Mouse (Mus musculus): Measurements from ENCODE around the gene Gigyf2.
A peak's percentile ranks its signal among the peaks of the same experiment; 100 is the strongest.

Gene Gigyf2

DNA sequence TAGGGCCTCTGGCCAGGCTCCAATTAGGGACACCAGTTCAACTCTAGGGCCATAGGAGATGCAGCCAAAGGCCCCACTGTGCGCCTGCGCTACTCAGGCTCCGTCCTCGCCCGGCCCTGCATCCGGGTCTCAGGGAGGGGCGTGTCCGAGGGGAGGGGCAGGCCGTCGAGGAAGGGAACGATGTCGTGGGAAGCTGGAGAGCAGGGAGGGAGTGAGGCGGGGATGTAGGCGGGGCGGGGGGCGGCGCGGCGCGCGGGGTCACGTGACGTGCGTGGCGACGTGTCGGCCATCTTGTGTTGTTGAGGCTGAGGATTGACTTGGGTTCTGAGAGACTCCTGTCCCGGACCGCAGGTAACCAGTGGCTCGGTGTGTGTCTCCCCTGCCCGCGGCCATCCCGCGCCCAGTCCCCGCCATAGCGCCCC is at the start of gene Gigyf2:
TSS of gene Gigyf2 (plus strand) at position 257 of the 422 bp plus-strand sequence.
- DNase-seq (ENCODE audit: low spot score in 2 of 2), result peak; percentile 95 to 97

DNA sequence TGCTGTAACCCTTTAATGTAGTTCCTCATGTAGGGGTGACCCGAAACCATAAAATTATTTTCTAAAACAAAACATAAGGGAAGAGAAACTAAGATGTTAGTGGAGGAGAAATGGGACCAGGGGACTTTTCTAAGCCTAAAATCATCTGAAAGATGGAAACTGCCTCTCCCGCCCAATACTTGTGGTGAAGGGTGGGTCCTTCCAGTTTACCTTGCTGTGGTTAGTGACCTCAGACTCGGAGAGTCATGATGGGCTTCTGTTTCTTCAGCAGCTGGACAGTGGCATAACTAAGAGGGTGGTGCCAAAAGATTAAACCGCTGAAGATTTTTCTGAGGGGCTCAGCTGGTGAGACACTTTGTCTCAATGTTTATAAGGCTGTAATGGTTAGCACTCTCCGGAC is 46.5 kb upstream of the Gigyf2 start:
- DNase-seq (ENCODE audit: low spot score in 2 of 2), result no peak

DNA sequence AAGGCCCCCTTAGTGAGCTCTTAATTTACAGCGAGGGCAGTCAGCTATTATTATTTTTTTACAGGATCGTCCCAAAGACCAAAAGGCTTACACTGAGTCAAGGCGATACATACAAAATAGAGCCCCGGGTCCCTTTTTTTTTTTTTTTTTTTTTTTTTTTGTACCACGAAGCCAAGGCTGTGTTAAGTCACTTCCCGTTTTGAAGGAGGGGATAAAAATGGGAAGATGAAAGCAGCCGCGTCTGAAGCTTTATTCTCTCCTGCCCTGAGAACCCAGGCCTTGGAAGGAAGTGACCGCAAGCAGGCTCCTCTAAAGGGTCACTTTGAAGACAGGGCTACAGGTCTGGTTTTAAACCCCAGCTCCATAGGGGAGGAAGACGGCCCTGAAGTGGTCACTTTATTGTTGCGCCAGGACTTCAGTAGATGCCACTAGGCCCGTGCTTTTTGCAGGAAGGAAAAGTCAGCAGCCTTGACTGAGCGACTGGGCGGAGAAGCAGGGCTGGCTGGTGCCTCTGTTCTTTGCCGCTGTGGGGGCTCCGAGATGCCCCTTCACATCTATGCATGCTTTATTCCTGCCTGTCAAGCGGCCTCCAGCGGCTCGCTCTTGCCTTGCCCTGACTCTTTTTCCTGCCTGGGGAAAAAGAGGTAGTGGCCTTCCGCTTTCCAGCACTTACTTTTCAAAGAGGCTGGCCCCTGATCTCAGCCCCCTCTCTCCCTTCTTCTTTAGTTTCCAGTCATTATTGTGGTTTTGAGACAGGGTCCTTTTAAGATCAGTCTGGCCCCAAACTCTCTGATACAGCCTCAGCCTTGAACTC is 45.0 kb upstream of the Gigyf2 start:
- no peak for DNase-seq (ENCODE audit: low spot score in 2 of 2)

DNA sequence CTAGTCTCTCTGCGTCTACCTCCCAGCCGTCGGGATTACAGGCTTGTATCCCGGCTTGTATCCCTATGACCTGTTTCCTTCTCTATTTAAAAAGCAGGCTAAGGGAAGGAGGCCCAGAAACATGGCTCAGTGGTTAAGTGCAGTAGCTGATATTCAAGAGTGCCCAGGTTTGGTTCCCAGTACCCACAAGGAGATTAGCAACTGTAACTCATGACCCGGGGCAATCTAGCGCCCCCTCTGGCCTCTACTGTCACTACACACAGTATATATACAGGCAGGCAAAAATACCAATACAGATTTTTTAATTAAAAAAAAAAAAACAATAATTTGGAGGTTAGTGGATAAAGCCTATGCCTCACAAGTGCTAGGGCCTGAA is 44.4 kb upstream of the Gigyf2 start:
- DNase-seq (ENCODE audit: low spot score in 2 of 2), result no peak

DNA sequence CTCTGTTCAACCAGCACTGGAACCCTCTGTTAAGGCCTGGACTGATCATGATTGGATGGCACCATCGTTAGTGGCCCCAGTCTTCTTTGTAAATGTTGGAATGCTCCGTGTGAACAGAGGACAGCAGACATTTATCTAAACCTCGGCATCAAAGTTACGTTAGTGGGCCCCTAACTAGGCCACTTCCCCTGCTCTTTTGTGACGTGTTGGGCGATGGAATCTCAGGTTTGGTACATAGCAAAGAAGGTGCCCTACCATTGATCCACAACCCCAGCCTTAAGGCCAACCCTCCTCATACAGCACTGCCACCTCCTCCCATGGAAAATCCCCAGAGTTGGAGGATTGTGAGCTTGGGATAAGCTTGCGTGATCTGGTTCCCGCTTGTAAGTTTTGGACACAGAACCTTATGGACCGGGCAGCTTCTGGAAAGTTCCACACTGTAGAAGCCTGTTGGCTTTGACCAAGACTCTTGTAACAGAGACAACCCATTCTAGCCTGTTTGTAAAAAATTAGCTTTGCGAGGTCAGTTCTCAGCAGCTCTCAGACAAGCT is 43.3 kb upstream of the Gigyf2 start:
- DNase-seq (ENCODE audit: low spot score in 2 of 2), result no peak

DNA sequence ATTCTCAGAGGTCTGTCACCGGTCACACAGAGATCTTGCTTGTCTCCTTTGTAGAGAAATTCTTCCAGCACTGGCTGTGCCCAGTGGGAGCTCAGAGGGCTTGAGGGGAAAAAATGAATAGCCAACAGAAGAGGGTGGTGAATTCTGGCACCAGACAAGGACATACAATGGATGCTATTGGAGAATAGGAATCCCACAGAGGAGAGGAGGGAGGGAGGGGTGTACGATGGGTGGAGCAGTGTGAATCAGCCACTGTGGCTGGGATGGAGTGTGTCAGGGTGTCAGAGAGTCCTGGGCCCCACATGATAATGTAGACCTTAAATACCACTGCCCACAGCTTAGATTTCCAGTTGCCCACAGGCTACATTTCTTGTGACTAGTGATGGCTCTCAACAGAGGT is 39.7 kb upstream of the Gigyf2 start:
- no peak for DNase-seq (ENCODE audit: low spot score in 2 of 2)

DNA sequence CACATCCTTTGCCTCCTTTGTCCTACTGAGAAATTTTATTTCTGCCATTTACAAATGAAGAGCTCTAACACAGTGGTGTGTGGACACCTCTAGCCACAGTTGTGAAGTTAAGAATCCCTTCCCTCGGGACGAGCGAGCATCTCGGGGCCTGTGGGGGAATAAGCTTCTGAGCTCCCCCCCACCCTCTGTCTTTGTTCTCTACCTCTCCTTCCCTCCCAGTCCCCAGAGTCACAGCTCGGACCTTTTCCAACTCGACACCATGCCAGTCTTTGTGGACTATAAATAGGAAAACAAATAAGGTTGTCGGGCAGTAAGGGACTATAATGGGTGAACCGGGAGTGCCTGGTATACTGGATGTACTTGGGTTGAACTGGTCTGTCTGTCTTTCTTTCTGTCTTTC is 35.4 kb upstream of the Gigyf2 start:
- no peak for DNase-seq (ENCODE audit: low spot score in 2 of 2)

DNA sequence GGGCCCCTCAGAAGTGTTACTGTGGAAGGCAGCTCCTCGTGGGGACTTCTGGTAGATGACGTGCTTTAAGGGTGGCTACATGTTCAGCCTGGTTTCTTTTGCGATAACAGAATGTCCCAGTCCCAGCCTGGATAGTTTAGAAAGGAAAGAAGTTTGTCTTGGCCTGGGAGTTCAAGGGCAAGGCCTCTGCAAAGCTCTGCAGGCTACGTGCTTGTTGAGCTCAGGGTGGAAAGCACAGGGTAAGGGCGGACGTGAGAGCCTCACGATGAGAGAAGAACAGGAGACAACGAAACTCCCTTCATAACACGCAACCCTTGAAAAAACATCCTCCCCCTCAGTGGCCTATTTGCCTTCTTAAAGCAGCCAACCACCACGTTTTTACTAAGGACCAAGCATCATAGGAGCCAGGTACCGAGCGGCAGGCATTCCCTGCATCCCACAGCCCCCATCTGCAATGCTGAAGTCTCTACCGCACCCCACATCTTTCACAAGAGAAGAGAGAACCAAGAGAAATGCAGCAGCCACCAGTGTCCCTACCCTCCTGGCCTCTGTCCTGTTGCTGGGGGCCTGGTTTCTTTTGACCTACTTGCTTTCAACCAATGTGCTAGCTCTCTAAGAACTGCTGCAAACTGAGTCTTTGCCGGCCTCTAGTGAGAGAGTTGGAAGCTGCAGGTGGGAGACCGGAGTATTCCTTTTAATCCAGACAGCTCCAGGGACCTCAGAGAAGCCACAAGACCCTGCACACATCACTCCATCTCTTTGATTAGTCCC is 34.2 kb upstream of the Gigyf2 start:
- no peak for DNase-seq (ENCODE audit: low spot score in 2 of 2)

DNA sequence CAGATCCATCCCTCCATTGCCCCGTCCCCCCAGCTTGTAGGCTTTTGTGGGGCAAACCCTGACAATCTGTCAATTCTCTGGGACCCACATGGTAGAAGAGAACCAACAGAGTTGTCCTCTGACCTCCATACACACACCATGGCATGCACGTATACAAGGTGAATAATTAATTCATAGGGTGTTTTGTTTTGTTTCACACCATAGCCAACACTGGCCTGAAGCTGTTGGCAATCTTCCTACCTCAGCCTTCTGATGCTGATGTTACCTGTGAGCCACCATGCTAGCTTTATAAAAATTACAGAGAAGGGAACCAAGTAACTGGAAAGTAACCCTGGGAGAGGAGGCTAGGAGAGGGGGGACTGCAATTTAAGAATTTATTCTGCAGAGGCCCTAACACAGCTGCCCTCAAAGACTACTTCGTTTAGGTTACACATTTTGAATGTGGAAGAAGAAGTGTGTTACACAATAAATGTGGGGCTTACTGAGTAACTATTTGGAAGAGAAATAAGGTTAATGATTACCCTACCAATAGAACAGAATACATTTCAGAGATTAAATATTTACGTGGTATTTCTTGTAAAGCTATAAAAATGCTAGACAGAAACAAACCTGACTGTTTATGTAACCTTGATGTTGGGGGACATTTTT is 32.6 kb upstream of the Gigyf2 start:
- DNase-seq (ENCODE audit: low spot score in 2 of 2), result no peak

DNA sequence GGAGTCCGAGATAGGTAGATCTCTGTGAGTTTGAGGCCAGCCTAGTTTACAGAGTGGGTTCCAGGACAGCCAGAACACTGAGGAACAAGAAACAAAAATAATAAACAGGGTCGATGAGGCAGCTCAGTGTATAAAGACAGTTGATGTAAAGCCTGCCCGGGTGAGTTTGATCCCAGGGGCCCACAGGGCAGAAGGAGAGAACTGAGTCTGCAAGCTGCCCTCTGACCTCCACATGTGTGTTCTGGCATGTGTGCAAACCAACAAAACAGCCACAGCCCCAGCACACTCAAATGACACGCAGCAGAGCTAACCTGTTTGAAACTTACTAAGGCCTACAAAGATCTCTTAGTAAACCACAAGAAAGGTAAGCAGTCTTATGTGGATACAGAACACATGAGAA is 31.8 kb upstream of the Gigyf2 start:
- no peak for DNase-seq (ENCODE audit: low spot score in 2 of 2)

DNA sequence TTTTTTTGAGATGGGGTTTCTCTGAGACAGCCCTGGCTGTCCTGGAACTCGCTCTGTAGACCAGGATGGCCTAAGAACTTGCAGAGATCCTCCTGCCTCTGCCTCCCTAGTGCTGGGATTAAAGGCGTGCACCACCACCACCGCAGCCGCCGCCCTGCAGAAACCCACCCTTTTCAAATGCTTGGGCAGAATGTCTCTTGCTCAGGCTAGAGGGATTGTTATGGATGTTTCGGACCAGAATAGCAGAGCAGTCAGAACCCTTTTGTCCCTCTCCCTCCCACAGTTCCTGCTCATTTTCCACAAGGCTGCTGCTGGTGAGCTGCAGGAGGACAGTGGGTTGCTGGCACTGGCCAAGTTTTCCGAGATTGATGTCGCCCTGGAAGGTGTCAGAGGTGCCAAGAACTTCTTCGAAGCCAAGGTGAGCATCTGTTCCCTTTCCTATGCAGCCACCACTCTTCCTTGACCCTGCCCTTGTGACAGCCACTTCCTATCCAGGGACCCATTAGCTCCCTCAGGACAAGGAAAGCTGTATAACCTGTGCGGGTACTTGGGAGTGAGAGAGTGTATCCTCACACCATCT is 29.4 kb upstream of the Gigyf2 start:
- no peak for DNase-seq (ENCODE audit: low spot score in 2 of 2)

DNA sequence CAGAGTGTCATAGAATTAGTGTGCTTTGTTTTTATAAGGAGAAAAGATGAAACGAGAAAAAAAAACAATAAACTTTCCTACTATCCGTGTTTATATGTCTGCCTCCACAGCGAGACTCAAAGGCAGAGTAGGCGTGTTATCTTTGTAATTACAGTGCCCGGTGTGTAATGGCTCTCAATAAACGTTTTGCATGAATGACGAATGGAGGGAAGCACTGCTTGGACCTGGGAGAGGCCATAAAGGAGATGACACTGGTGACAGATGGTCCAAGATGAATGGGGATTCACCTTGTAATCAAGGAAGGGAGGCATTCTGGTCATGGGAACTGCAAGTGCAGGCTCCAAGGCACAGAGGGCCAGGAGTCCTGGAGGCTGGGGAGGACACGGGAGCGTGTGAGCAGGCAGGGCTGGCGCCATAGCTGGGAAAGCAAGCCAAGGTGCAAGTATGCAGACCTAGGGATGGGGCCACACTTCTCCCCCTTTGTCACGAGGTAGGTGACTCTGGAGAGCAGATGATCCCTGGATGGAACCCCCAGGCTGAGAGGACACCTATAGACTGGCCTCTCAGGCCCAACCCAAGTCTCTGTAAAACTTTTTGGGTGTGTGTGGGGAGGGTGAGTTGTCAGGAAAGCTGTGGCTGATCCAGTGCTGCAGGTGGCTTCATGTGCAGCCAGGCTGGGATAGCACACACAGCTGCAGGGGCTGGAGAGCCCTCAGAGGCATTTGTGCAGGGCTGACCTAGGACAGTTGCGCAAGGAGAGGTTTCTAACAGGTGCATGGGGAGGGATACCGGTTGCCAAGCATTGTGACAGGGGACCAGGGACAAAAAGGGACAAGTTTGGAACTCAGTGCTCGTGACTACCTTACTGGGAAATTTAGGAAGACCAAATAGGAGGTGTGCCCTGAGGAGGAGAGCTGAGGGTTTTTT is 26.2 kb upstream of the Gigyf2 start:
- no peak for DNase-seq (ENCODE audit: low spot score in 2 of 2)

DNA sequence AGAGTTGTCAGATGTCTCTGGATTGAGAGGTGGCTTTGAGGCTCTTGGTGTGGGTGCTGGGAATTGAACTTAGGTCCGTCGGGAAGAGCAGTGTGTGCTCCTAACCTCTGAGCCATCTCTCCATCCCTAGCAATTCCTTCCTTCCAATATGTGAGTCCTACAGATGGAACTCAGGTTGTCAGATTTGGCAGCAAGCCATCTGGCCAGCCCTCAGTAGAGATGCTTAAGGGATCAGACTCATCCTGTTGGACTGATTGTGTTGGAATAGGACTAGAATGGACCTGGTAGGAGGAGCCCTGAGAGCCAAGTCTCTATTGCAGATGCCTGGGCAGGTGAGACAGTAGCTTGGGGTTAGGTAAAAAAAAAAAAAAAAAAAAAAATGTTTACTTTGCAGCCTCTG is 24.8 kb upstream of the Gigyf2 start:
- no peak for DNase-seq (ENCODE audit: low spot score in 2 of 2)

DNA sequence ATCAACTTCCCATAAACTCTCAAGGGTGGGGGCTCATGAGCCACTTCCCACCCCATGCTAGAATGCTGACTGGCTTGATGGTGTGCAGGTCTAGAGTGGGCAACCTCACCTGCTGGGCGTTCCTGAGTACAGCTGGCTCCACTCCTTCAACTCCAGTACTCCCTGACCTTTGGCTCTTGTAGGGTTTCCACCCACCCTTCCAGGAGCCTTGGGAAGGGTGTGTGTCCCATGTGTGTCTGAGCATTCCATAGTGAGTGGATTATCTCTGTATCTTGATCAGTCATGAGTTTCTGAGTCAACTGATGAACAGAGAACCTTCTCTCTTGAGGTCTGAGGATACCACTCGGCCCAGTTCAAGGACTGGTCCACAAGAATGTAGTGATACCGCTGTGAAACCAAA is 17.8 kb upstream of the Gigyf2 start:
- no peak for DNase-seq (ENCODE audit: low spot score in 2 of 2)

DNA sequence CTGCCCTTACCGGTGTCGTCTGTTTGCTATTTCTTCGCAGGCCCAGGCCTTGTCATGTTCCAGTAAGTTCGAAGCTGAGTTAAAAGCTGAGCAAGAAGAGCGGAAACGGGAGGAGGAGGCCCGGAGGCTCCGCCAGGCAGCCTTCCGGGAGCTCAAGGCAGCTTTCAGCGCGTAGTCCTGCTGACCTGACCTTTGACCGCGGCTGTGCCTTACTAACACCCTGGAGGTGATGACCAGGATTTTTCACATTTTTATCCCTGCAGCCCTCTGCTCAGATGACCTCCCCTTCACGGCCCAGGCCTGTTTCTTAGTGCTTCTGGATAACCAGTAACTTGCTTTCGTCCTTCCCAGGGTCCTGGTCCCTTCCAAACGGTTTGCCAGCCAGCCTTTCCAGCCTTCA is 17.2 kb upstream of the Gigyf2 start:
- DNase-seq (ENCODE audit: low spot score in 2 of 2), result no peak

DNA sequence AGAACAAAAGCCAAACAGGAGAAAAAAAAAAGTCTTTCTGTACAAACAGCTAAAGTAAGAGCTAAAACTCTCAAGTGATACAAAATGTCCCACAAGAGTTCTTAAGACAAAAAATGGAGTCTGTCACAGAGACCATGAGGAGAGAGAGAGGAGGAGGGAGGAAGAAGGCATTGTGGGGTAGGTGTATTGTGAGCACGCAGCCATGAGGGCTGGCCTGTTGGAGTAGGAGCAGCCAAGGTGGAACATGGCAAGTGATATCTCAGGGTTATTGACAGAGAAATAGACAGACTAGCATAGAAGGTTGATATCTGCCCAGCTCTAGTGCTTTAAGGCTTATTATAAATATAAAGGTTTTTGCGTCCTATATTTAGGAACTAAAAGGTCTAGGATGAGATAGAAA is 14.1 kb upstream of the Gigyf2 start:
- DNase-seq (ENCODE audit: low spot score in 2 of 2), result no peak

DNA sequence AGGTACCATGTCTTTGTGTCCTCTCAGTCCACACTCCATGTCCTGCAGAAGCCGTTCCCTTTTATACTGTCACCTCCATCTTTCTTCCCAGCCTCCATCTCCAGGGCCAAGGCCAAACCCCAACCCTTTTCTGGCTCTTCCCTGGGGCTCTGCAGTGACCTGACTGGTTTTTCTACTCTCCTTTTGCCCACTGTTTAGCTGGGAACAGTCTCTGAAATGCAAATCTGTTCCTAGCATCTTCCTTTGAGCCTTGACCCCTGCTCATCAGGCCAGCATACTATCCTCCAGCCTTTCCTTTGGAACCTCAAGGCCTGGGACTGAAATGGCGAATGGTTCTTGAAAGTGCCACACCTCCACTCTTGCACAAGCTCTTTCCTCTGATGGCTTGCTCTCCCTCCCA is 13.7 kb upstream of the Gigyf2 start:
- no peak for DNase-seq (ENCODE audit: low spot score in 2 of 2)

DNA sequence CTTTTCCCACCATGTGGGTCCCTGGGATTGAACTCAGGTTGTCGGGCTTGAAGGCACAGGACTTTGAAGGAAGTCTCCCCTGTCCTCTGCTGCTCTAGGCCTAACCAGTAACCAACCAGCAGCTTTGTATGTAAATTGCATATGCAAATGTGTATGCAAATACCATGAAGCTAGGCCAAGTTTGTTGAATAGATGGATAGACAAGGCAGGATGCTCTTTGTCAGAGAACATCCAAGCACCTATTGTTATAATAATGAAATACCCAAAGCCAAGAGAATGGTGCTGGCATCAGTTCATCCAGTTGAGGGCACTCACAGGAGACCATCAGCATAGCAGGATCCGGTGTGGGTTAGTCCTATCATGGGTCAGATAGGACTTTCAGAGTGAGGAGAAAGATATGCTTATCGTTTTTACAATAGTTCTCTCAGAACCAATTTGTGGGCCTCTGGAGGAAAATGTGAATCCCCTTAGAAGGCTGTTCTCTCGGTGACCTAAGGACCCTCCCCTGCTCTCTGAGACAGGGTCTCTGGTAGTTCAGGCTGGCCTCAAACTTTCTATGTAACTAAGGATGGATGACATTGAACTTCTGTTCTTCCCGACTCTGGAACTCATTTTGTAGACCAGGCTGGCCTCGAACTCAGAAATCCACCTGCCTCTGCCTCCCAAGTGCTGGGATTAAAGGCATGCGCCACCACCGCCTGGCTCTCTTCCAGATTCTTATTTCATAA is 12.8 kb upstream of the Gigyf2 start:
- no peak for DNase-seq (ENCODE audit: low spot score in 2 of 2)

DNA sequence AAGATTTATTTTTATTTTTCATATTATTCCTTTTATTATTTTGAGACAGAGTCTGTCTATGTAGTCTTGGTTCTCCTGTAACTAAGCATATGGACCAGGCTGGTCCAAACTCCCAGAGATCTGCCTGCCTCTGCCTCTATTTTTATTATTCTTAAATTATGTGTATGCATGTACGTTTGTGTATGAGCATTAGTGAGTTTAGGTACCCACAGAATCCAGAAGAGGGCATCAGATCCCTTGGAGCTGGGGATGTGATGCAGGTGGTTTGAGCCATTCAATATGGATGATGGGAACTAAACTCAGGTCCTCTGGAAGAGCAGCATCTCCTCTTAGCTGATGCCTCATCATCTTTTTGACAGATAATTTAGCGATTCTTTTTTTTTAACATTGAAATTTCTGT is 11.4 kb upstream of the Gigyf2 start:
- DNase-seq (ENCODE audit: low spot score in 2 of 2), result no peak

DNA sequence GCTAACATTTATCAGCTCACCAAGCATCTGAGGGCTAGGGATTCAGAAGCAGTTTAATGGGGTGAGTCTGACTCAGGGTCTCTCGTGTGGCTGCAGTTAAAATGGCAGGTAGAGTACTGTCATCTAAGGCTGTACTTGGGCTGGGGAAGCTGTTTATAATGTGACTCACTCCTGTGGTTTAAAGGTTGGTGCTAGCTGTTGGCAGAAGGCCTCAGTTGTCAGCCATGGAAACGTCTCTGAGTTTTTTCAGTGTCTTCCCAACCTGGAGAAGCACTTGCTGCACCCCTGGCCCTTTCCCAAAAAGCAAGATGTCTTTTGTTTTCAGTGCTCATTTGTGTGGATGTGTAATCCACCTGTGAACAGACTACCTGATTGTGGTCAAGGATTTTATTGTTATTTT is 10.9 kb upstream of the Gigyf2 start:
- no peak for DNase-seq (ENCODE audit: low spot score in 2 of 2)
